Comparison of ENCODE assay signal across 14 mouse cellular contexts in the genomic region with DNA sequence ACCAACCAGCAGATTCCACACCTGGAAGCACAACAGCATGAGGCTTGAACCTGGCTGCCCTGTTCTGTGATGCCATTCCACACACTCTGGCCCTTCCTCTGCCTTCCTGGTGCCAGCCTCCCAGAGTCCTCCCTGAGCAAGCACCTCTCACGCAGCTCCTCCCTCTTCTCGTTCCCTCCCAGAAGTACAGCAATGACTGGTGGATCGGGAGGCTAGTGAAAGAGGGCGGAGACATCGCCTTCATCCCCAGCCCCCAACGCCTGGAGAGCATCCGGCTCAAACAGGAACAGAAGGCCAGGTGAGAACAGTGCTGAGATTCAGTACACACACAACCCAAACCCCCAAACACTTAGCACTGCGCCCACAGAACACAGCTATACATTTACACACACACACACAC. TPM values are rescaled to one million over a fixed set of nuclear protein-coding genes. Genes with fewer than 3 reads are reported as not detected.
DNase-seq lines count a peak whose midpoint lies in the region.
"Had no signal": no experiment of that assay in that cellular context is flagged by ENCODE, and none has a peak within 500 bp of the region (broad histone marks: within the 10 kb centered on the region; RNA-seq: fewer than 3 reads in every experiment).

No protein-coding gene starts in this region.

- H3K27me3 ChIP-seq in embryonic facial prominence, embryonic 10.5 days (replicated peaks; ENCODE audit: low read depth, poor library complexity, severe bottlenecking): peaks cover 28% of the 10 kb centered on the region

- no peak overlapping the region for H3K27ac ChIP-seq in embryonic facial prominence, embryonic 10.5 days (replicated peaks)
- H3K27ac ChIP-seq: liver, embryonic 15.5 days had no signal

- no peaks in the 10 kb centered on the region for H3K9me3 ChIP-seq in embryonic facial prominence, embryonic 10.5 days
- H3K9me3 ChIP-seq: liver, embryonic 15.5 days had no signal

- no peak overlapping the region for H3K4me3 ChIP-seq in embryonic facial prominence, embryonic 10.5 days
- H3K4me3 ChIP-seq: liver, embryonic 15.5 days had no signal

- H3K4me1 ChIP-seq in embryonic facial prominence, embryonic 10.5 days: peaks cover 33% of the 10 kb centered on the region

- H3K36me3 ChIP-seq in embryonic facial prominence, embryonic 10.5 days (replicated peaks): peaks cover 65% of the 10 kb centered on the region

- 32% methylated on average over 8 of the region's 8 CpGs for WGBS in embryonic facial prominence, embryonic 10.5 days

- peak; percentile 88 for DNase-seq in ES-CJ7 (ENCODE audit: low read depth, low spot score)
- peak; percentile 33 for DNase-seq in embryonic facial prominence, embryonic 10.5 days (ENCODE audit: low spot score)
- DNase-seq in kidney, postnatal 10 days: peak; percentile 43
- DNase-seq in lung, postnatal 10 days: peak; percentile 65
- no peak for DNase-seq in cerebellum, postnatal 4 days (ENCODE audit: low spot score in 2 of 2)
- no peak for DNase-seq in urinary bladder, postnatal 36 days (ENCODE audit: low spot score in 2 of 2)
- no peak for DNase-seq in spleen, adult 18-20 months
- no peak for DNase-seq in heart, postnatal 4 days
- DNase-seq: cerebellum, postnatal 14 days; forebrain, postnatal 0 days; heart, postnatal 36 days had no signal

RNA-seq across cellular contexts. Expression of a gene that starts 9.5 kb away (rescaled TPM):
- polyA plus RNA-seq in embryonic facial prominence, embryonic 10.5 days (2016; fragmentation: Nextera tagmentation; extraction: Ambion mirVana): 32.3 and 37.0 TPM in 2 replicates
- 10 to 100 TPM; 15.5 to 15.8 TPM for total RNA-seq in heart, postnatal 4 days (2021)
- total RNA-seq: granulocyte monocyte progenitor cell, adult 5-6 weeks; neutrophil, adult 5-6 weeks had no signal

RNA-seq across cellular contexts. Expression of a gene that starts 22.5 kb away (rescaled TPM):
- polyA plus RNA-seq in embryonic facial prominence, embryonic 10.5 days (2016; fragmentation: Nextera tagmentation; extraction: Ambion mirVana): 31.2 and 32.1 TPM in 2 replicates
- total RNA-seq in heart, postnatal 4 days (2021): 10 to 100 TPM; 57.6 to 59.6 TPM

RNA-seq across cellular contexts. Expression of a gene that starts 30.3 kb away (rescaled TPM):
- 11.6 and 14.0 TPM in 2 replicates for polyA plus RNA-seq in embryonic facial prominence, embryonic 10.5 days (2016; fragmentation: Nextera tagmentation; extraction: Ambion mirVana)
- total RNA-seq in heart, postnatal 4 days (2021): 100 to 1,000 TPM; 141 to 152 TPM

RNA-seq across cellular contexts. Expression of a gene that starts 37.1 kb away (rescaled TPM):
- polyA plus RNA-seq in embryonic facial prominence, embryonic 10.5 days (2016; fragmentation: Nextera tagmentation; extraction: Ambion mirVana): 0.88 and 1.5 TPM in 2 replicates
- total RNA-seq in heart, postnatal 4 days (2021): 1 to 10 TPM; 1.5 TPM

Comparison
In these comparisons a context has a peak if more than half of its experiments do, and no peak if none do; other contexts are left out.
1. DNase-seq: peak in ES-CJ7 (single experiment), embryonic facial prominence, embryonic 10.5 days (single experiment), kidney, postnatal 10 days (single experiment) and lung, postnatal 10 days (single experiment); none in cerebellum, postnatal 4 days (0 of 2), urinary bladder, postnatal 36 days (0 of 2), spleen, adult 18-20 months (0 of 2) and heart, postnatal 4 days (single experiment).